Mouse (Mus musculus): Measurements from ENCODE around the gene Zfp941. TPM values are rescaled to one million over a fixed set of nuclear protein-coding genes. Genes with fewer than 3 reads are reported as not detected.

Zfp941 gene
- polyA plus RNA-seq, 2 experiments: 0.10 to 0.25 TPM

GRCm38 (mm10) chr7:140805704-140806103, 16.3 kb downstream of the Zfp941 start:
- Histone ChIP-seq H3K4me3 (ENCODE audit: insufficient read depth in 1 of 2, low read depth in 2 of 2, low read length in 2 of 2) (no peak overlapping the region), H3K27me3 (ENCODE audit: control insufficient read depth, insufficient read depth, low read length) (no peaks in the 10 kb centered on the region), H3K9me3 (ENCODE audit: control insufficient read depth, low read length) (no peaks in the 10 kb centered on the region), H3K4me2 (ENCODE audit: low read depth) (no peak overlapping the region), H3K4me1 (replicated peaks; ENCODE audit: control insufficient read depth in 2 of 2, insufficient read depth in 2 of 2, low read length in 1 of 2) (no peaks in the 10 kb centered on the region), H3K9ac (replicated peaks) (no peak overlapping the region), H3K36me3 (replicated peaks; ENCODE audit: control insufficient read depth, insufficient read depth, low read depth) (no peaks in the 10 kb centered on the region), H3K27ac (no peak overlapping the region)
- peak; percentile 82 for TF ChIP-seq CTCF (IDR thresholded peaks at IDR 0.05; ENCODE audit: low read depth)
- TF ChIP-seq EP300 (IDR thresholded peaks at IDR 0.05; ENCODE audit: low read depth): no peak
- DNase-seq (ENCODE audit: low read depth in 3 of 3, low spot score in 3 of 3) (peak; percentile 12 to 18 (median 16)), ATAC-seq (ENCODE audit: insufficient read depth) (no peak)
- WGBS (ENCODE audit: insufficient replicate concordance): 7% methylated on average over 1 of the region's 1 CpGs

- no peak overlapping the region for H3K9ac ChIP-seq (replicated peaks)
- DNase-seq (ENCODE audit: low read depth in 3 of 3, low spot score in 3 of 3) (no peak), ATAC-seq (ENCODE audit: insufficient read depth) (no peak)
- no peaks in the 10 kb centered on the region for H3K4me1 ChIP-seq (replicated peaks; ENCODE audit: control insufficient read depth in 2 of 2, insufficient read depth in 2 of 2, low read length in 1 of 2)
- H3K36me3 ChIP-seq (replicated peaks; ENCODE audit: control insufficient read depth, insufficient read depth, low read depth): no peaks in the 10 kb centered on the region
- H3K27me3 ChIP-seq (ENCODE audit: control insufficient read depth, insufficient read depth, low read length): no peaks in the 10 kb centered on the region
- H3K9me3 ChIP-seq (ENCODE audit: control insufficient read depth, low read length): no peaks in the 10 kb centered on the region
- no peak overlapping the region for H3K27ac ChIP-seq
- TF ChIP-seq CTCF (IDR thresholded peaks at IDR 0.05; ENCODE audit: low read depth): no peak
- no peak for TF ChIP-seq EP300 (IDR thresholded peaks at IDR 0.05; ENCODE audit: low read depth)
- H3K4me3 ChIP-seq (ENCODE audit: insufficient read depth in 1 of 2, low read depth in 2 of 2, low read length in 2 of 2): no peak overlapping the region
- H3K4me2 ChIP-seq (ENCODE audit: low read depth): no peak overlapping the region
- WGBS (ENCODE audit: insufficient replicate concordance): 68% methylated on average over 6 of the region's 6 CpGs
These were observed 19.3 kb downstream of the Zfp941 start for GRCm38 (mm10) chr7:140802629-140803028.

- Histone ChIP-seq H3K36me3 (replicated peaks; ENCODE audit: control insufficient read depth, insufficient read depth, low read depth) (no peaks in the 10 kb centered on the region), H3K27ac (no peak overlapping the region), H3K9me3 (ENCODE audit: control insufficient read depth, low read length) (no peaks in the 10 kb centered on the region), H3K27me3 (ENCODE audit: control insufficient read depth, insufficient read depth, low read length) (no peaks in the 10 kb centered on the region), H3K4me1 (replicated peaks; ENCODE audit: control insufficient read depth in 2 of 2, insufficient read depth in 2 of 2, low read length in 1 of 2) (no peaks in the 10 kb centered on the region), H3K4me2 (ENCODE audit: low read depth) (no peak overlapping the region), H3K9ac (replicated peaks) (no peak overlapping the region), H3K4me3 (ENCODE audit: insufficient read depth in 1 of 2, low read depth in 2 of 2, low read length in 2 of 2) (no peak overlapping the region)
- 42% methylated on average over 2 of the region's 2 CpGs for WGBS (ENCODE audit: insufficient replicate concordance)
- ATAC-seq (ENCODE audit: insufficient read depth) (no peak), DNase-seq (ENCODE audit: low read depth in 3 of 3, low spot score in 3 of 3) (no peak)
- no peak for TF ChIP-seq CTCF (IDR thresholded peaks at IDR 0.05; ENCODE audit: low read depth)
- no peak for TF ChIP-seq EP300 (IDR thresholded peaks at IDR 0.05; ENCODE audit: low read depth)
These were observed 23.8 kb downstream of the Zfp941 start for GRCm38 (mm10) chr7:140798212-140798611.

GRCm38 (mm10) chr7:140797619-140798018, 24.4 kb downstream of the Zfp941 start:
- Histone ChIP-seq H3K9ac (replicated peaks) (no peak overlapping the region), H3K4me3 (ENCODE audit: insufficient read depth in 1 of 2, low read depth in 2 of 2, low read length in 2 of 2) (no peak overlapping the region), H3K9me3 (ENCODE audit: control insufficient read depth, low read length) (no peaks in the 10 kb centered on the region), H3K4me1 (replicated peaks; ENCODE audit: control insufficient read depth in 2 of 2, insufficient read depth in 2 of 2, low read length in 1 of 2) (no peaks in the 10 kb centered on the region), H3K4me2 (ENCODE audit: low read depth) (no peak overlapping the region), H3K36me3 (replicated peaks; ENCODE audit: control insufficient read depth, insufficient read depth, low read depth) (no peaks in the 10 kb centered on the region), H3K27me3 (ENCODE audit: control insufficient read depth, insufficient read depth, low read length) (no peaks in the 10 kb centered on the region), H3K27ac (no peak overlapping the region)
- no peak for ATAC-seq (ENCODE audit: insufficient read depth)
- DNase-seq (ENCODE audit: low read depth in 3 of 3, low spot score in 3 of 3): no peak
- WGBS (ENCODE audit: insufficient replicate concordance): 54% methylated on average over 3 of the region's 3 CpGs
- peak; percentile 31 for TF ChIP-seq CTCF (IDR thresholded peaks at IDR 0.05; ENCODE audit: low read depth)
- no peak for TF ChIP-seq EP300 (IDR thresholded peaks at IDR 0.05; ENCODE audit: low read depth)

GRCm38 (mm10) chr7:140793541-140793940, 28.4 kb downstream of the Zfp941 start:
- no peaks in the 10 kb centered on the region for H3K36me3 ChIP-seq (replicated peaks; ENCODE audit: control insufficient read depth, insufficient read depth, low read depth)
- DNase-seq (ENCODE audit: low read depth in 3 of 3, low spot score in 3 of 3): no peak
- 46% methylated on average over 4 of the region's 4 CpGs for WGBS (ENCODE audit: insufficient replicate concordance)
- H3K4me1 ChIP-seq (replicated peaks; ENCODE audit: control insufficient read depth in 2 of 2, insufficient read depth in 2 of 2, low read length in 1 of 2): no peaks in the 10 kb centered on the region
- H3K9ac ChIP-seq (replicated peaks): no peak overlapping the region
- H3K4me2 ChIP-seq (ENCODE audit: low read depth): no peak overlapping the region
- ATAC-seq (ENCODE audit: insufficient read depth): no peak
- H3K9me3 ChIP-seq (ENCODE audit: control insufficient read depth, low read length): no peaks in the 10 kb centered on the region
- no peak overlapping the region for H3K27ac ChIP-seq
- TF ChIP-seq CTCF (IDR thresholded peaks at IDR 0.05; ENCODE audit: low read depth) (no peak), EP300 (IDR thresholded peaks at IDR 0.05; ENCODE audit: low read depth) (no peak)
- no peak overlapping the region for H3K4me3 ChIP-seq (ENCODE audit: insufficient read depth in 1 of 2, low read depth in 2 of 2, low read length in 2 of 2)
- no peaks in the 10 kb centered on the region for H3K27me3 ChIP-seq (ENCODE audit: control insufficient read depth, insufficient read depth, low read length)

Measured in liver, embryonic 14.5 days (tissue).